Mouse (Mus musculus) kidney, adult 2 months (tissue): ENCODE measurements around the gene Spag16. TPM values are rescaled to one million over a fixed set of nuclear protein-coding genes. Genes with fewer than 3 reads are reported as not detected.

Experiments used
- DNase-seq: peaks from one replicate; pipeline ENCODE4 v3.0.0; 2021
- H3K27ac ChIP-seq: fragments of 200-500 bp; 2 replicates; pipeline ENCODE4 v1.5.1; 2012; ENCODE audit warnings: low read depth, low read length, control low read depth, inconsistent platforms; ENCODE audit not compliant: insufficient read depth
- H3K27me3 ChIP-seq: fragments of 200-500 bp; replicated peaks from 2 replicates; pipeline ENCODE4 v1.6.1; 2012; ENCODE audit warnings: mild to moderate bottlenecking, moderate library complexity, low read length, inconsistent platforms; ENCODE audit not compliant: control insufficient read depth, insufficient read depth
- H3K36me3 ChIP-seq: fragments of 200-500 bp; 2 replicates; pipeline ENCODE4 v1.6.1; 2012; ENCODE audit warnings: mild to moderate bottlenecking, moderate library complexity, low read length, inconsistent platforms; ENCODE audit not compliant: control insufficient read depth, insufficient read depth
- H3K4me1 ChIP-seq: fragments of 200-500 bp; 2 replicates; pipeline ENCODE4 v1.6.1; 2011; ENCODE audit warnings: low read length; ENCODE audit not compliant: control insufficient read depth, insufficient read depth
- H3K4me3 ChIP-seq: fragments of 200-500 bp; 2 replicates; pipeline ENCODE4 v1.5.1; 2011; ENCODE audit warnings: mild to moderate bottlenecking, low read depth, low read length, control low read depth; ENCODE audit not compliant: insufficient read depth
- CTCF ChIP-seq: fragments of 200-500 bp; conservative IDR thresholded peaks from 2 replicates; pipeline ENCODE4 v1.5.1; 2011; ENCODE audit warnings: low read depth, mild to moderate bottlenecking, control low read depth, low read length, moderate library complexity, mixed read lengths; ENCODE audit not compliant: insufficient read depth, insufficient read length
- POLR2A ChIP-seq: fragments of 200-500 bp; IDR thresholded peaks from one replicate; pipeline ENCODE4 v1.6.1; 2011; ENCODE audit warnings: low read depth, low read length, control low read depth
- WGBS: fragments of 180-500 bp; shearing (Covaris S2); methylation state at CpG from one replicate; pipeline ENCODE4 v1.1.7; 2018; 5-methylcytosine and 5-hydroxymethylcytosine counted together
- polyA plus RNA-seq: library from polyadenylated mRNA; depleted of rRNA; stranded (reverse); fragments of >200 nt; gene quantifications from 2 replicates; pipeline ENCODE4 v1.2.3, GENCODE M21; 2012; rRNA removed

Spag16 gene
- polyA plus RNA-seq, 1 experiment = 0.03 TPM

DNA sequence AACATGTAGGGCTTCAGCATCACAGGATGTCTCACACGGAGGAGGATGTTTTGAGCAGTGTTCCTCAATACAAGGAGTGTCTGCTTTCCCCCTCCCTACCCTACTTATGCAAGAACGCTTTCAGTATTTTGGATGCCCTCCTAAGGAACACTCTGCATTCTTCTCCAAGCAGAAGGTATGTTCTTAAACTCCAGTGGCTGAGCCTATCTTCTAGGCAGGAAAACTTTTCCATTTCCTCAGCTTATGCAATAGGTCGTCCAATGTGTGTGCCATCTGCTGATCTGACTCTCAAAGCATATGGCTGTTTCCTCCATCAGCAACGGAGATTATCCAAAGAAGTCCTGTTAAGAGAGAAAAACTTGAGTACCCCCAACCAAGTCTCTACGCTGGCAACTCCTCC lies 873.5 kb downstream of the Spag16 start:
- TF ChIP-seq CTCF (no peak), POLR2A (no peak)
- Histone ChIP-seq H3K4me1 (no peaks in the 10 kb centered on the region), H3K36me3 (no peaks in the 10 kb centered on the region), H3K27me3 (no peaks in the 10 kb centered on the region), H3K4me3 (no peak overlapping the region), H3K27ac (no peak overlapping the region)
- 76% methylated on average over 5 of the region's 5 CpGs for WGBS
- no peak for DNase-seq

DNA sequence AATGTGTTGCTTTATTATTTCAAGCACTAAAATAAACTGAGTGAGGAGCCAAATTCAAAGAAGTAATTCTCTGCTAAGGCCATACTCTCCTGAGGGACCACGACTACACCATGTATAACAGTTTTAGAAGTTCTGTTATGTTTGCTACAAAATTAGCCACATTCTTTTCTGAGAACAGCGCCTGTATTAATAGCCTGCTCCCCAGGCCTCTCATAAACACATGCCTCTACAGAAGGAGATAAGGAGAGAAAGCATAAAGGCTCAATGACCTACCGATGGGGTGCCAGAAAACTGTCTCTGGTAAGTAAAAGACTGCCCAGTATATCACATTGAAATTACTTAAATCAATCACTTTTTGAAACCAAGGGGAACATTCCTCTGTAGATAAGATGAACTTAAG lies 877.2 kb downstream of the Spag16 start:
- TF ChIP-seq CTCF (no peak), POLR2A (no peak)
- WGBS = 76% methylated on average over 3 of the region's 3 CpGs
- H3K27ac ChIP-seq = no peak overlapping the region
- H3K27me3 ChIP-seq = no peaks in the 10 kb centered on the region
- DNase-seq = no peak
- no peaks in the 10 kb centered on the region for H3K4me1 ChIP-seq
- no peak overlapping the region for H3K4me3 ChIP-seq
- H3K36me3 ChIP-seq = no peaks in the 10 kb centered on the region

DNA sequence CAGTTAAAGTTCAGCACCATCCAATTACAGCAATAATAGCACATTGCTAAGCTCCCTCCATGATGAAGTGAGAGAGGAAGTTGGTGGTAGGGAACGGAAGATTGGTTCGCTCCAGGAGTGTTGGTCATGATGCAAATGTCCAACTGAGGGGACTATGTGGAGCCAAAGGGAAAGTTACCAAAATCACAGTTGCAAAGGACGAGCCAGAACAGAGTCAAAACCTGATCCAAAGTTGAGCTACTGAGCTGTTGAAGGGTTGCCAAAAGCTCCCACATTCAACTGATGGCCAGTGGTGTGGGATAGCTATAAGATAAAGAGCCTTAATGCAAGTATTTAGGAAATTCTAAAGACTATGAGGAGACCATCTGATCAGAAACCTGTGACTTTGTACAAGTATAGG lies 879.1 kb downstream of the Spag16 start:
- Histone ChIP-seq H3K4me3 (no peak overlapping the region), H3K27ac (no peak overlapping the region), H3K36me3 (no peaks in the 10 kb centered on the region), H3K27me3 (no peaks in the 10 kb centered on the region), H3K4me1 (no peaks in the 10 kb centered on the region)
- WGBS = 75% methylated on average over 3 of the region's 3 CpGs
- no peak for TF ChIP-seq POLR2A
- no peak for TF ChIP-seq CTCF
- DNase-seq = no peak

DNA sequence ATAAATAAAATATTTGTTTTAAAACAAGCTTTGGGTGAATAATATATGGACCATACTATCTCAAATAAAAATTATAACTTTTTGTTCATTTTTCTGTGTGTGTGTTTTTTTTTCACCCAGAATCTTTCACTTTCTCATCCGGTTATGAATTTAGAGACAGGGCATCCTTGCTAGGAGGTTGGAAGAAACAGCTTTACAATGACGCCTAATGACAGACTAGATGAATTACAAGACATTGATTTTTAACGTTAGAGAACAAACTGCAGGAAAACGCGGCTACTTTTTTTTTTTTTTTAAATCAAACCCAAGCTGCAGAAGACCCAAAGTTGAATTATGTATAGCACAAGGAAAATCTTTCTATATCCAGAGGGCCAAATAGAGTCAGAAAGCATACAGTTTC lies 898.3 kb downstream of the Spag16 start:
- TF ChIP-seq CTCF (no peak), POLR2A (no peak)
- Histone ChIP-seq H3K27me3 (no peaks in the 10 kb centered on the region), H3K36me3 (no peaks in the 10 kb centered on the region), H3K27ac (no peak overlapping the region), H3K4me1 (no peaks in the 10 kb centered on the region), H3K4me3 (no peak overlapping the region)
- DNase-seq = no peak
- 63% methylated on average over 5 of the region's 5 CpGs for WGBS

DNA sequence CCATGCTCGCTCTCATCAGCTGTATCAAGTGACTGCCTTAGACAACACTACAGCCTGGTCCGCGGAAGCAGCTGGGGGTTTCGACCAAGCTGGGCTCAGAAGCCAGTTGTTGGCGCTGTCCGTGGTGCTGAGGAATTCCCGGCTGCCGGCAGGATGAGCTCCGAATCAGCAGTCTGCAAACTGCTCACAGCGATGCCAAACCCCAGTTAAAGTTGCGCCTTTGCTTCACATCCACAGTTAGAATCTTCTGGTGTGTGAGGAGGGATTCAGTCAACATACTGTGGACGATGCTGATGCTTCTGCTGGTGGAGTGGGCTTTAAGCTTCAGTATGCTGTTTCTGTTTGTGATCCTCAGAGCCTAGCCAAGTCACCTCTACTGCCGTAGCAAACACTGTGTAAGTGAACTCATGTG lies 898.9 kb downstream of the Spag16 start, which contains the start of gene Vwc2l:
Gene Vwc2l, plus strand, starts transcription at position 61 of the 412 bp plus-strand sequence.
- 10% methylated on average over 13 of the region's 13 CpGs for WGBS
- DNase-seq = peak; percentile 36
- H3K4me3 ChIP-seq = no peak within 1 kb of the TSS
- H3K27me3 ChIP-seq = no peaks in the 10 kb centered on the region
- no peak within 1 kb of the TSS for H3K27ac ChIP-seq
- no peaks in the 10 kb centered on the region for H3K4me1 ChIP-seq
- no peak for TF ChIP-seq CTCF
- TF ChIP-seq POLR2A = no peak
- no peaks in the 10 kb centered on the region for H3K36me3 ChIP-seq

Other genes starting within 250 kb of the Spag16 start
- 0.75 and 1.5 TPM in 2 replicates for gene Ikzf2, start 139.7 kb upstream of the Spag16 start, polyA plus RNA-seq